Mouse (Mus musculus) small intestine, adult 2 months (tissue): ENCODE data around the gene Serp2.

Experiments
- CTCF ChIP-seq: fragments of 200-500 bp; IDR thresholded peaks from 2 replicates; pipeline ENCODE4 v1.5.1; 2012; ENCODE audit warnings: low read depth, mild to moderate bottlenecking, control low read depth, inconsistent platforms, low read length, moderate library complexity, mixed read lengths; ENCODE audit not compliant: insufficient replicate concordance, insufficient read length; ENCODE audit errors: extremely low read depth
- POLR2A ChIP-seq: fragments of 200-500 bp; IDR thresholded peaks from 2 replicates; pipeline ENCODE4 v1.6.1; 2012; ENCODE audit warnings: low read depth, mild to moderate bottlenecking, control low read depth, inconsistent platforms, low read length, moderate library complexity

GRCm38 (mm10) chr14:76581974-76582922 lies 25.6 kb upstream of the Serp2 start:
- no peak for TF ChIP-seq POLR2A
- TF ChIP-seq CTCF, result no peak
